Mouse (Mus musculus) hindbrain, embryonic 15.5 days (tissue): ENCODE results near the gene Gins2. TPM values are rescaled to one million over a fixed set of nuclear protein-coding genes. Genes with fewer than 3 reads are reported as not detected.

Source experiments
- ATAC-seq: fragments of 200-750 bp; cut with Nextera tagmentation; 2 replicates; pipeline ENCODE4 v1.8.0; 2017; ENCODE audit warnings: low read depth, moderate number of reproducible peaks, moderate TSS enrichment; ENCODE audit not compliant: low FRiP score
- H3K27ac ChIP-seq: fragments of 300-500 bp; sonication (generic); replicated peaks from 2 replicates; pipeline ENCODE4 v1.5.1; 2015; ENCODE audit warnings: mild to moderate bottlenecking, inconsistent platforms
- H3K27me3 ChIP-seq: fragments of 300-500 bp; sonication (generic); 2 replicates; pipeline ENCODE4 v1.6.1; 2015; ENCODE audit warnings: control low read depth, inconsistent platforms
- H3K36me3 ChIP-seq: fragments of 300-500 bp; sonication (generic); 2 replicates; pipeline ENCODE4 v1.6.1; 2015; ENCODE audit warnings: control low read depth, inconsistent platforms
- H3K4me1 ChIP-seq: fragments of 300-500 bp; sonication (generic); replicated peaks from 2 replicates; pipeline ENCODE4 v1.6.1; 2015; ENCODE audit warnings: control low read depth, inconsistent platforms
- H3K4me2 ChIP-seq: fragments of 300-500 bp; sonication (generic); 2 replicates; pipeline ENCODE4 v1.6.1; 2015; ENCODE audit warnings: moderate library complexity, mild to moderate bottlenecking, inconsistent platforms
- H3K4me3 ChIP-seq: fragments of 300-500 bp; sonication (generic); 2 replicates; pipeline ENCODE4 v1.5.1; 2015; ENCODE audit warnings: mild to moderate bottlenecking, inconsistent platforms
- H3K9ac ChIP-seq: fragments of 300-500 bp; sonication (generic); 2 replicates; pipeline ENCODE4 v1.6.1; 2015; ENCODE audit warnings: inconsistent platforms
- H3K9me3 ChIP-seq: fragments of 300-500 bp; sonication (generic); 2 replicates; pipeline ENCODE4 v1.6.1; 2016; ENCODE audit warnings: control low read depth, inconsistent platforms
- WGBS: fragments of 180-500 bp; shearing (Covaris S2); methylation state at CpG from one replicate; pipeline ENCODE4 v1.1.7; 2015; 5-methylcytosine and 5-hydroxymethylcytosine counted together
- polyA plus RNA-seq: library from polyadenylated mRNA; unstranded; fragments of >200 nt; fragmentation: Nextera tagmentation; extraction: Ambion mirVana; gene quantifications from 2 replicates; pipeline ENCODE4 v1.2.1, GENCODE M21; 2015

The Gins2 gene
- polyA plus RNA-seq, 1 experiment from 2014 or later, result 19.0 TPM

- peaks cover 87% of the 10 kb centered on the region for H3K4me1 ChIP-seq
- no peaks in the 10 kb centered on the region for H3K36me3 ChIP-seq
- H3K27ac ChIP-seq, result peak overlapping the region; percentile 95
- peak overlapping the region; percentile 99 for H3K4me2 ChIP-seq
- no peaks in the 10 kb centered on the region for H3K9me3 ChIP-seq
- peak; percentile 36 for ATAC-seq
- no peaks in the 10 kb centered on the region for H3K27me3 ChIP-seq
- 0% methylated on average over 38 of the region's 46 CpGs for WGBS
- H3K9ac ChIP-seq, result peak overlapping the region; percentile 71
- H3K4me3 ChIP-seq, result peak overlapping the region; percentile 67
Measured at GRCm38 (mm10) chr8:120537818-120538396, 51.2 kb downstream of the Gins2 start.

- Histone ChIP-seq H3K4me1 (peaks cover 88% of the 10 kb centered on the region), H3K27ac (peak overlapping the region; percentile 95), H3K27me3 (no peaks in the 10 kb centered on the region), H3K9me3 (no peaks in the 10 kb centered on the region), H3K4me3 (peak overlapping the region; percentile 67), H3K36me3 (no peaks in the 10 kb centered on the region), H3K4me2 (peak overlapping the region; percentile 99), H3K9ac (peak overlapping the region; percentile 71)
- WGBS, result under 1% methylated on average over 54 of the region's 79 CpGs
- peak; percentile 4; the same call in 1 of the 2 replicates for ATAC-seq
Measured at GRCm38 (mm10) chr8:120537207-120537817, 51.8 kb downstream of the Gins2 start.

GRCm38 (mm10) chr8:120536306-120537206 is 52.5 kb downstream of the Gins2 start:
- H3K27ac ChIP-seq, result peak overlapping the region; percentile 95
- no peak for ATAC-seq
- peak overlapping the region; percentile 67 for H3K4me3 ChIP-seq
- H3K9ac ChIP-seq, result peak overlapping the region; percentile 71
- no peaks in the 10 kb centered on the region for H3K9me3 ChIP-seq
- H3K4me2 ChIP-seq, result peak overlapping the region; percentile 99
- peaks cover 89% of the 10 kb centered on the region for H3K4me1 ChIP-seq
- WGBS, result under 1% methylated on average over 61 of the region's 61 CpGs
- H3K36me3 ChIP-seq, result no peaks in the 10 kb centered on the region
- no peaks in the 10 kb centered on the region for H3K27me3 ChIP-seq

GRCm38 (mm10) chr8:120535452-120536305 is 53.4 kb downstream of the Gins2 start:
- H3K9me3 ChIP-seq, result no peaks in the 10 kb centered on the region
- peaks cover 90% of the 10 kb centered on the region for H3K4me1 ChIP-seq
- ATAC-seq, result no peak
- H3K27me3 ChIP-seq, result no peaks in the 10 kb centered on the region
- peak overlapping the region; percentile 71 for H3K9ac ChIP-seq
- H3K4me2 ChIP-seq, result peak overlapping the region; percentile 99
- no peaks in the 10 kb centered on the region for H3K36me3 ChIP-seq
- under 1% methylated on average over 75 of the region's 79 CpGs for WGBS
- peak overlapping the region; percentile 95 for H3K27ac ChIP-seq
- H3K4me3 ChIP-seq, result peak overlapping the region; percentile 67

- Histone ChIP-seq H3K27ac (peak overlapping the region; percentile 95), H3K4me1 (peaks cover 81% of the 10 kb centered on the region), H3K36me3 (no peaks in the 10 kb centered on the region), H3K4me3 (no peak overlapping the region), H3K4me2 (peak overlapping the region; percentile 99), H3K9me3 (no peaks in the 10 kb centered on the region), H3K9ac (no peak overlapping the region), H3K27me3 (no peaks in the 10 kb centered on the region)
- ATAC-seq, result peak; percentile 75
- 4% methylated on average over 13 of the region's 14 CpGs for WGBS
Measured at GRCm38 (mm10) chr8:120534504-120535368, 54.4 kb downstream of the Gins2 start.

GRCm38 (mm10) chr8:120534080-120534479 is 55.0 kb downstream of the Gins2 start:
- no peaks in the 10 kb centered on the region for H3K27me3 ChIP-seq
- no peaks in the 10 kb centered on the region for H3K9me3 ChIP-seq
- H3K9ac ChIP-seq, result no peak overlapping the region
- H3K4me2 ChIP-seq, result no peak overlapping the region
- H3K36me3 ChIP-seq, result no peaks in the 10 kb centered on the region
- H3K4me3 ChIP-seq, result no peak overlapping the region
- ATAC-seq, result no peak
- peak overlapping the region; percentile 95 for H3K27ac ChIP-seq
- WGBS, result 38% methylated on average over 8 of the region's 8 CpGs
- peaks cover 76% of the 10 kb centered on the region for H3K4me1 ChIP-seq

GRCm38 (mm10) chr8:120533380-120533779 is 55.7 kb downstream of the Gins2 start:
- H3K4me1 ChIP-seq, result peaks cover 75% of the 10 kb centered on the region
- peak overlapping the region; percentile 45; the same call in 1 of the 2 replicates for H3K4me2 ChIP-seq
- no peaks in the 10 kb centered on the region for H3K27me3 ChIP-seq
- H3K9ac ChIP-seq, result 0 out of 2 replicates have a peak overlapping the region, but pooled peaks have one; percentile 19
- peak overlapping the region; percentile 60; the same call in 1 of the 2 replicates for H3K27ac ChIP-seq
- WGBS, result 32% methylated on average over 3 of the region's 3 CpGs
- no peak for ATAC-seq
- H3K9me3 ChIP-seq, result no peaks in the 10 kb centered on the region
- no peaks in the 10 kb centered on the region for H3K36me3 ChIP-seq
- no peak overlapping the region for H3K4me3 ChIP-seq

- Histone ChIP-seq H3K9me3 (no peaks in the 10 kb centered on the region), H3K4me1 (peaks cover 75% of the 10 kb centered on the region), H3K36me3 (no peaks in the 10 kb centered on the region), H3K27ac (peak overlapping the region; percentile 60), H3K27me3 (no peaks in the 10 kb centered on the region), H3K4me3 (no peak overlapping the region), H3K4me2 (peak overlapping the region; percentile 45), H3K9ac (0 out of 2 replicates have a peak overlapping the region, but pooled peaks have one; percentile 19)
- ATAC-seq, result no peak
- WGBS, result 6% methylated on average over 29 of the region's 29 CpGs
Measured at GRCm38 (mm10) chr8:120532517-120533215, 56.4 kb downstream of the Gins2 start.

GRCm38 (mm10) chr8:120531775-120532516 is 57.2 kb downstream of the Gins2 start:
- Histone ChIP-seq H3K4me1 (peaks cover 79% of the 10 kb centered on the region), H3K4me2 (peak overlapping the region; percentile 45)
- no peak for ATAC-seq

More at GRCm38 (mm10) chr8:120531775-120532516, 57.2 kb downstream of the Gins2 start:
- WGBS, result 45% methylated on average over 10 of the region's 10 CpGs
- Histone ChIP-seq H3K27me3 (no peaks in the 10 kb centered on the region), H3K36me3 (no peaks in the 10 kb centered on the region), H3K27ac (peak overlapping the region; percentile 47; the same call in 1 of the 2 replicates), H3K9me3 (no peaks in the 10 kb centered on the region), H3K9ac (no peak overlapping the region), H3K4me3 (no peak overlapping the region)
